Mouse (Mus musculus): ENCODE results near the gene Aamdc. TPM values are rescaled to one million over a fixed set of nuclear protein-coding genes. Genes with fewer than 3 reads are reported as not detected.

Aamdc gene
- total and polyA plus RNA-seq, 3 experiments, result 16.6 to 20.2 TPM; not detected in 1

- Histone ChIP-seq H3K79me2 (ENCODE audit: control insufficient read depth, insufficient read depth, low read length, poor library complexity) (no peaks in the 10 kb centered on the region), H3K27me3 (ENCODE audit: control insufficient read depth in 1 of 2, insufficient read depth in 2 of 2, low read length in 2 of 2) (no peaks in the 10 kb centered on the region), H3K36me3 (ENCODE audit: control insufficient read depth in 1 of 2, insufficient read depth in 2 of 2, low read length in 2 of 2) (no peaks in the 10 kb centered on the region), H3K9ac (ENCODE audit: control insufficient read depth, low read depth, low read length, poor library complexity, severe bottlenecking) (no peak overlapping the region), H3K4me3 (ENCODE audit: control insufficient read depth in 1 of 2, insufficient read depth in 1 of 2, low read depth in 2 of 2, low read length in 2 of 2) (no peak overlapping the region), H3K27ac (ENCODE audit: control insufficient read depth, low read depth, low read length) (no peak overlapping the region), H3K9me3 (replicated peaks; ENCODE audit: insufficient read depth, low read length) (no peaks in the 10 kb centered on the region), H3K4me1 (ENCODE audit: control insufficient read depth in 1 of 2, insufficient read depth in 2 of 2, low read length in 2 of 2) (no peaks in the 10 kb centered on the region)
- TF ChIP-seq NELFE (IDR thresholded peaks at IDR 0.05; ENCODE audit: low read depth, low read length) (no peak), SMC3 (IDR thresholded peaks at IDR 0.05; ENCODE audit: low read depth, low read length) (no peak), RAD21 (IDR thresholded peaks at IDR 0.05; ENCODE audit: low read depth, low read length) (no peak), TAL1 (IDR thresholded peaks at IDR 0.05; ENCODE audit: low read length) (no peak), TBP (IDR thresholded peaks at IDR 0.05; ENCODE audit: low read depth, low read length) (no peak), UBTF (IDR thresholded peaks at IDR 0.05; ENCODE audit: borderline replicate concordance, insufficient read depth, low read depth, low read length) (no peak), MAX (IDR thresholded peaks at IDR 0.05; ENCODE audit: low read length) (no peak), USF1 (IDR thresholded peaks at IDR 0.05; ENCODE audit: low read depth, low read length) (no peak), ZKSCAN1 (IDR thresholded peaks at IDR 0.05; ENCODE audit: low read depth, low read length) (no peak), HCFC1 (IDR thresholded peaks at IDR 0.05; ENCODE audit: low read depth, low read length) (no peak), POLR2A (IDR thresholded peaks at IDR 0.05; ENCODE audit: control insufficient read depth in 1 of 2, insufficient read depth in 1 of 2, low read depth in 1 of 2, low read length in 2 of 2, poor library complexity in 1 of 2) (no peak), POLR2AphosphoS5 (IDR thresholded peaks at IDR 0.05; ENCODE audit: borderline replicate concordance, low read depth, low read length) (no peak), MYB (IDR thresholded peaks at IDR 0.05; ENCODE audit: low read depth, low read length) (no peak), CHD1 (IDR thresholded peaks at IDR 0.05; ENCODE audit: low read depth, low read length) (no peak), BHLHE40 (IDR thresholded peaks at IDR 0.05; ENCODE audit: borderline replicate concordance, low read depth, low read length) (no peak), EP300 (IDR thresholded peaks at IDR 0.05; ENCODE audit: low read depth in 1 of 2, low read length in 2 of 2) (no peak), MAFK (IDR thresholded peaks at IDR 0.05; ENCODE audit: borderline replicate concordance, low read depth, low read length) (no peak), CTCF (IDR thresholded peaks at IDR 0.05 in 2 of 3, conservative IDR thresholded peaks at IDR 0.05 in 1 of 3; ENCODE audit: control insufficient read depth in 1 of 3, insufficient read depth in 1 of 3, low read depth in 2 of 3, low read length in 3 of 3, poor library complexity in 1 of 3, severe bottlenecking in 1 of 3) (no peak)
- DNase-seq (ENCODE audit: low read depth, low spot score), result no peak
Measured at GRCm38 (mm10) chr7:97569372-97569771, 9.9 kb downstream of the Aamdc start.

- H3K9me3 ChIP-seq (replicated peaks; ENCODE audit: insufficient read depth, low read length), result no peaks in the 10 kb centered on the region
- no peak for TF ChIP-seq HCFC1 (IDR thresholded peaks at IDR 0.05; ENCODE audit: low read depth, low read length)
- no peak for TF ChIP-seq MEF2A (IDR thresholded peaks at IDR 0.05; ENCODE audit: extremely low read depth, insufficient replicate concordance, low read depth, low read length, poor library complexity, severe bottlenecking)
- no peak for TF ChIP-seq MYB (IDR thresholded peaks at IDR 0.05; ENCODE audit: low read depth, low read length)
- no peak for TF ChIP-seq ZNF384 (IDR thresholded peaks at IDR 0.05; ENCODE audit: low read depth, low read length)
- H3K36me3 ChIP-seq (ENCODE audit: control insufficient read depth in 1 of 2, insufficient read depth in 2 of 2, low read length in 2 of 2), result no peaks in the 10 kb centered on the region
- no peaks in the 10 kb centered on the region for H3K79me2 ChIP-seq (ENCODE audit: control insufficient read depth, insufficient read depth, low read length, poor library complexity)
- no peak overlapping the region for H3K4me3 ChIP-seq (ENCODE audit: control insufficient read depth in 1 of 2, insufficient read depth in 1 of 2, low read depth in 2 of 2, low read length in 2 of 2)
- no peak for DNase-seq (ENCODE audit: low read depth, low spot score)
- no peak overlapping the region for H3K9ac ChIP-seq (ENCODE audit: control insufficient read depth, low read depth, low read length, poor library complexity, severe bottlenecking)
- no peak overlapping the region for H3K27ac ChIP-seq (ENCODE audit: control insufficient read depth, low read depth, low read length)
- no peaks in the 10 kb centered on the region for H3K4me1 ChIP-seq (ENCODE audit: control insufficient read depth in 1 of 2, insufficient read depth in 2 of 2, low read length in 2 of 2)
- H3K27me3 ChIP-seq (ENCODE audit: control insufficient read depth in 1 of 2, insufficient read depth in 2 of 2, low read length in 2 of 2), result no peaks in the 10 kb centered on the region
Measured at GRCm38 (mm10) chr7:97563576-97563975, 15.7 kb downstream of the Aamdc start.

Data from MEL (cell line).